Mouse (Mus musculus): ENCODE measurements around the gene 4933407L21Rik. TPM values are rescaled to one million over a fixed set of nuclear protein-coding genes. Genes with fewer than 3 reads are reported as not detected.
A peak's percentile ranks its signal among the peaks of the same experiment; 100 is the strongest.

Gene 4933407L21Rik
- total RNA-seq (2021): not detected
- not detected in 2 replicates for polyA plus RNA-seq (2012; rRNA removed)
- long read RNA-seq: 0 reads

GRCm38 (mm10) chr1:85928057-85928687, at the start of gene 4933407L21Rik:
TSS of gene 4933407L21Rik (plus strand) at chr1:85928483.
- TF ChIP-seq POLR2A (IDR thresholded peaks at IDR 0.05; ENCODE audit: insufficient read depth, low read depth, low read length): no peak
- no peak for TF ChIP-seq EP300 (IDR thresholded peaks at IDR 0.05; ENCODE audit: insufficient read depth, low read depth, low read length)
- no peak for TF ChIP-seq CTCF (IDR thresholded peaks at IDR 0.05)
- H3K4me3 ChIP-seq: no peak within 1 kb of the TSS
- no peaks in the 10 kb centered on the region for H3K36me3 ChIP-seq (ENCODE audit: control insufficient read depth, insufficient read depth, low read length)
- H3K79me2 ChIP-seq (replicated peaks; ENCODE audit: control insufficient read depth, insufficient read depth, low read length): no peaks in the 10 kb centered on the region
- H3K27ac ChIP-seq: no peak within 1 kb of the TSS; the same call in 1 of the 2 replicates
- H3K9ac ChIP-seq (ENCODE audit: low read depth, low read length): no peak within 1 kb of the TSS
- no peaks in the 10 kb centered on the region for H3K27me3 ChIP-seq (ENCODE audit: control insufficient read depth, insufficient read depth, low read length)
- no peak for DNase-seq
- intact Hi-C loops (cut with DNase I): no loop called here
- H3K4me1 ChIP-seq (ENCODE audit: control insufficient read depth, insufficient read depth, low read length): peaks cover 6% of the 10 kb centered on the region; the same call in 1 of the 2 replicates
- 46% methylated on average over 4 of the region's 4 CpGs for WGBS

- 87% methylated on average over 12 of the region's 12 CpGs for WGBS
- Histone ChIP-seq H3K27me3 (ENCODE audit: control insufficient read depth, insufficient read depth, low read length) (no peaks in the 10 kb centered on the region), H3K36me3 (ENCODE audit: control insufficient read depth, insufficient read depth, low read length) (no peaks in the 10 kb centered on the region), H3K9ac (ENCODE audit: low read depth, low read length) (no peak overlapping the region), H3K27ac (no peak overlapping the region), H3K4me3 (no peak overlapping the region), H3K4me1 (ENCODE audit: control insufficient read depth, insufficient read depth, low read length) (no peaks in the 10 kb centered on the region), H3K79me2 (replicated peaks; ENCODE audit: control insufficient read depth, insufficient read depth, low read length) (no peaks in the 10 kb centered on the region)
- intact Hi-C loops (cut with DNase I): no loop called here
- DNase-seq: no peak
- TF ChIP-seq CTCF (IDR thresholded peaks at IDR 0.05) (no peak), EP300 (IDR thresholded peaks at IDR 0.05; ENCODE audit: insufficient read depth, low read depth, low read length) (no peak), POLR2A (IDR thresholded peaks at IDR 0.05; ENCODE audit: insufficient read depth, low read depth, low read length) (no peak)
Measured at GRCm38 (mm10) chr1:85882003-85882402, 46.3 kb upstream of the 4933407L21Rik start.

GRCm38 (mm10) chr1:85887221-85887620, 41.1 kb upstream of the 4933407L21Rik start:
- H3K27ac ChIP-seq: no peak overlapping the region
- intact Hi-C loops (cut with DNase I): no loop called here
- no peak for DNase-seq
- no peak overlapping the region for H3K4me3 ChIP-seq
- H3K4me1 ChIP-seq (ENCODE audit: control insufficient read depth, insufficient read depth, low read length): no peaks in the 10 kb centered on the region
- H3K79me2 ChIP-seq (replicated peaks; ENCODE audit: control insufficient read depth, insufficient read depth, low read length): no peaks in the 10 kb centered on the region
- H3K36me3 ChIP-seq (ENCODE audit: control insufficient read depth, insufficient read depth, low read length): no peaks in the 10 kb centered on the region
- TF ChIP-seq CTCF (IDR thresholded peaks at IDR 0.05) (no peak), EP300 (IDR thresholded peaks at IDR 0.05; ENCODE audit: insufficient read depth, low read depth, low read length) (no peak), POLR2A (IDR thresholded peaks at IDR 0.05; ENCODE audit: insufficient read depth, low read depth, low read length) (no peak)
- no peaks in the 10 kb centered on the region for H3K27me3 ChIP-seq (ENCODE audit: control insufficient read depth, insufficient read depth, low read length)
- WGBS: 77% methylated on average over 7 of the region's 7 CpGs
- H3K9ac ChIP-seq (ENCODE audit: low read depth, low read length): no peak overlapping the region

GRCm38 (mm10) chr1:85894231-85894747, 34.0 kb upstream of the 4933407L21Rik start, which contains the start of gene Itm2c:
TSS of gene Itm2c (plus strand) at chr1:85894281.
- peak within 1 kb of the TSS; percentile 72 for H3K27ac ChIP-seq
- TF ChIP-seq CTCF (IDR thresholded peaks at IDR 0.05) (no peak), POLR2A (IDR thresholded peaks at IDR 0.05; ENCODE audit: insufficient read depth, low read depth, low read length) (peak; percentile 80)
- no peaks in the 10 kb centered on the region for H3K79me2 ChIP-seq (replicated peaks; ENCODE audit: control insufficient read depth, insufficient read depth, low read length)
- intact Hi-C loops (cut with DNase I): loop anchor here (2.0 kb wide), 2 partner anchors 41 kb away; no protein-coding TSS in a partner anchor
- DNase-seq: peak; percentile 90 to 93
- H3K9ac ChIP-seq (ENCODE audit: low read depth, low read length): peak within 1 kb of the TSS; percentile 62
- no peaks in the 10 kb centered on the region for H3K27me3 ChIP-seq (ENCODE audit: control insufficient read depth, insufficient read depth, low read length)
- peak within 1 kb of the TSS; percentile 77 for H3K4me3 ChIP-seq
- 1% methylated on average over 35 of the region's 35 CpGs for WGBS
- peaks cover 14% of the 10 kb centered on the region for H3K4me1 ChIP-seq (ENCODE audit: control insufficient read depth, insufficient read depth, low read length)
- no peaks in the 10 kb centered on the region; the same call in 1 of the 2 replicates for H3K36me3 ChIP-seq (ENCODE audit: control insufficient read depth, insufficient read depth, low read length)

- peak in 1 of 2 experiments; percentile 57 for DNase-seq
- Histone ChIP-seq H3K36me3 (ENCODE audit: control insufficient read depth, insufficient read depth, low read length) (no peaks in the 10 kb centered on the region; the same call in 1 of the 2 replicates), H3K79me2 (replicated peaks; ENCODE audit: control insufficient read depth, insufficient read depth, low read length) (no peaks in the 10 kb centered on the region), H3K9ac (ENCODE audit: low read depth, low read length) (peak overlapping the region; percentile 62), H3K27me3 (ENCODE audit: control insufficient read depth, insufficient read depth, low read length) (no peaks in the 10 kb centered on the region), H3K4me1 (ENCODE audit: control insufficient read depth, insufficient read depth, low read length) (peaks cover 17% of the 10 kb centered on the region), H3K27ac (peak overlapping the region; percentile 72), H3K4me3 (peak overlapping the region; percentile 77)
- intact Hi-C loops (cut with DNase I): loop anchor here (2.0 kb wide), 2 partner anchors 40 to 42 kb away; no protein-coding TSS in a partner anchor
- TF ChIP-seq EP300 (IDR thresholded peaks at IDR 0.05; ENCODE audit: insufficient read depth, low read depth, low read length) (no peak), POLR2A (IDR thresholded peaks at IDR 0.05; ENCODE audit: insufficient read depth, low read depth, low read length) (no peak)
- WGBS: 2% methylated on average over 30 of the region's 30 CpGs
Measured at GRCm38 (mm10) chr1:85894748-85895360, 33.4 kb upstream of the 4933407L21Rik start.

Measured in heart, adult 2 months (tissue).